Mouse (Mus musculus) inflammation-experienced regulatory T-cells, adult 6 months (primary cell): Measurements from ENCODE around the gene Fto. TPM values are rescaled to one million over a fixed set of nuclear protein-coding genes. Genes with fewer than 3 reads are reported as not detected.

Experiments
- ATAC-seq: one replicate; pipeline ENCODE4 v1.8.0; 2017
- polyA plus RNA-seq, 3 experiments: library from polyadenylated mRNA; unstranded; fragments of 100-300 nt; shearing (Covaris generic); gene quantifications; one replicate each; pipeline ENCODE4 v1.2.1; 2017

Gene Fto
- polyA plus RNA-seq, 3 experiments from 2014 or later: 41.0 to 102 (median 94.5) TPM

GRCm38 (mm10) chr8:91569874-91570273 lies 256.5 kb downstream of the Fto start:
- ATAC-seq: no peak

GRCm38 (mm10) chr8:91570809-91571208 lies 257.5 kb downstream of the Fto start:
- no peak for ATAC-seq

- ATAC-seq: no peak
Observed at GRCm38 (mm10) chr8:91571978-91572377, 258.7 kb downstream of the Fto start.

GRCm38 (mm10) chr8:91572630-91573029 lies 259.3 kb downstream of the Fto start:
- no peak for ATAC-seq

GRCm38 (mm10) chr8:91575576-91575975 lies 262.3 kb downstream of the Fto start:
- no peak for ATAC-seq

GRCm38 (mm10) chr8:91576086-91576917 lies 263.0 kb downstream of the Fto start:
- no peak for ATAC-seq

GRCm38 (mm10) chr8:91576918-91577241 lies 263.6 kb downstream of the Fto start:
- no peak for ATAC-seq

GRCm38 (mm10) chr8:91577605-91578004 lies 264.3 kb downstream of the Fto start:
- ATAC-seq: no peak

GRCm38 (mm10) chr8:91584620-91585415 lies 271.5 kb downstream of the Fto start:
- no peak for ATAC-seq

- ATAC-seq: no peak
Observed at GRCm38 (mm10) chr8:91592436-91593105, 279.2 kb downstream of the Fto start.

GRCm38 (mm10) chr8:91593202-91593781 lies 280.0 kb downstream of the Fto start:
- no peak for ATAC-seq

GRCm38 (mm10) chr8:91599349-91599837 lies 286.1 kb downstream of the Fto start:
- ATAC-seq: no peak

GRCm38 (mm10) chr8:91603751-91604150 lies 290.4 kb downstream of the Fto start:
- ATAC-seq: no peak

GRCm38 (mm10) chr8:91605901-91606300 lies 292.6 kb downstream of the Fto start:
- no peak for ATAC-seq

- no peak for ATAC-seq
Observed at GRCm38 (mm10) chr8:91607091-91607490, 293.8 kb downstream of the Fto start.

GRCm38 (mm10) chr8:91611191-91611590 lies 297.9 kb downstream of the Fto start:
- no peak for ATAC-seq

- no peak for ATAC-seq
Observed at GRCm38 (mm10) chr8:91611723-91612362, 298.5 kb downstream of the Fto start.

- no peak for ATAC-seq
Observed at GRCm38 (mm10) chr8:91612387-91613130, 299.2 kb downstream of the Fto start.

GRCm38 (mm10) chr8:91613603-91614002 lies 300.3 kb downstream of the Fto start:
- ATAC-seq: no peak

- no peak for ATAC-seq
Observed at GRCm38 (mm10) chr8:91615196-91615595, 301.9 kb downstream of the Fto start.
